Mouse (Mus musculus) CH12.LX (cell line): Measurements from ENCODE around the gene Olfr63. TPM values are rescaled to one million over a fixed set of nuclear protein-coding genes. Genes with fewer than 3 reads are reported as not detected.
"Not testable (repeated sequence)": the region's sequence is repeated elsewhere in the genome, so short reads cannot be mapped to it uniquely, and the experiment has no call there.

ENCODE experiments used
- DNase-seq: peaks from one replicate; pipeline ENCODE4 v3.0.0-alpha.2; 2013; ENCODE audit errors: extremely low read depth
- H3K27ac ChIP-seq: 2 replicates; pipeline ENCODE4 v1.5.1; 2012; ENCODE audit warnings: low read depth, mild to moderate bottlenecking, control low read depth, moderate library complexity; ENCODE audit not compliant: insufficient read depth
- H3K27me3 ChIP-seq: replicated peaks from 2 replicates; pipeline ENCODE3; 2012; ENCODE audit warnings: inconsistent platforms
- H3K36me3 ChIP-seq, 2 experiments: replicated peaks in 1 of 2; 2 replicates each; pipeline versions ENCODE3 to v1.6.1; 2012; ENCODE audit warnings: inconsistent platforms in 1 of 2, low read length in 1 of 2, mild to moderate bottlenecking in 1 of 2, mixed read lengths in 1 of 2, moderate library complexity in 1 of 2; ENCODE audit not compliant: control insufficient read depth in 1 of 2, insufficient read depth in 1 of 2
- H3K4me1 ChIP-seq, 2 experiments: 2 replicates each; pipeline ENCODE4 v1.6.1; 2012; ENCODE audit warnings: inconsistent platforms in 1 of 2, moderate library complexity in 1 of 2; ENCODE audit not compliant: insufficient read depth in 2 of 2, control insufficient read depth in 1 of 2
- H3K4me2 ChIP-seq: 2 replicates; pipeline ENCODE4 v1.6.1; 2012; ENCODE audit warnings: low read depth, mild to moderate bottlenecking, control low read depth; ENCODE audit not compliant: poor library complexity, insufficient read depth, severe bottlenecking
- H3K4me3 ChIP-seq, 3 experiments: fragments of 150-350 bp in 1 of 3; sonication (generic) in 1 of 3; replicated peaks in 1 of 3; 2 replicates each; pipeline versions ENCODE3 to v1.5.1; 2011 to 2012; ENCODE audit warnings: low read depth in 2 of 3, low read length in 2 of 3, mild to moderate bottlenecking in 2 of 3, moderate library complexity in 2 of 3, control low read depth in 1 of 3, improper control_type of control experiment in 1 of 3, inconsistent platforms in 1 of 3, mixed read lengths in 1 of 3; ENCODE audit not compliant: poor library complexity in 1 of 3
- H3K79me2 ChIP-seq: replicated peaks from 2 replicates; pipeline ENCODE4 v1.6.1; 2012; ENCODE audit warnings: mild to moderate bottlenecking, moderate library complexity; ENCODE audit not compliant: control insufficient read depth, poor library complexity, insufficient read depth, severe bottlenecking; ENCODE audit errors: extremely low read depth
- H3K9ac ChIP-seq: 2 replicates; pipeline ENCODE4 v1.6.1; 2012; ENCODE audit warnings: low read depth, mild to moderate bottlenecking, control low read depth, moderate library complexity; ENCODE audit not compliant: insufficient read depth
- H3K9me3 ChIP-seq: replicated peaks from 2 replicates; pipeline ENCODE3; 2012; ENCODE audit warnings: low read length, inconsistent platforms, mixed read lengths
- BHLHE40 ChIP-seq: IDR thresholded peaks from 2 replicates; pipeline ENCODE4 v1.6.1; 2011; ENCODE audit warnings: mild to moderate bottlenecking, low read depth, low read length, improper control_type of control experiment
- E2F4 ChIP-seq: IDR thresholded peaks from 2 replicates; pipeline ENCODE4 v1.6.1; 2011; ENCODE audit warnings: low read depth, low read length, improper control_type of control experiment; ENCODE audit not compliant: insufficient replicate concordance
- ELF1 ChIP-seq: IDR thresholded peaks from 2 replicates; pipeline ENCODE4 v1.6.1; 2014; ENCODE audit warnings: low read depth, mild to moderate bottlenecking, inconsistent platforms, low read length, improper control_type of control experiment
- EP300 ChIP-seq: IDR thresholded peaks from 2 replicates; pipeline ENCODE4 v1.6.1; 2011; ENCODE audit warnings: low read length, improper control_type of control experiment
- ETS1 ChIP-seq: conservative IDR thresholded peaks from 2 replicates; pipeline ENCODE4 v1.6.1; 2012; ENCODE audit warnings: low read depth, mild to moderate bottlenecking, inconsistent platforms, low read length, improper control_type of control experiment, moderate library complexity
- GABPA ChIP-seq: IDR thresholded peaks from 2 replicates; pipeline ENCODE4 v1.6.1; 2012; ENCODE audit warnings: low read depth, low read length, improper control_type of control experiment, inconsistent platforms; ENCODE audit not compliant: insufficient replicate concordance
- IRF4 ChIP-seq: IDR thresholded peaks from 2 replicates; pipeline ENCODE4 v1.6.1; 2014; ENCODE audit warnings: low read depth, mild to moderate bottlenecking, inconsistent platforms, low read length, improper control_type of control experiment
- MEF2A ChIP-seq: IDR thresholded peaks from 2 replicates; pipeline ENCODE4 v1.6.1; 2014; ENCODE audit warnings: low read depth, mild to moderate bottlenecking, inconsistent platforms, low read length, improper control_type of control experiment, borderline replicate concordance
- MXI1 ChIP-seq: IDR thresholded peaks from 2 replicates; pipeline ENCODE4 v1.6.1; 2011; ENCODE audit warnings: mild to moderate bottlenecking, low read depth, low read length, improper control_type of control experiment
- NRF1 ChIP-seq: IDR thresholded peaks from 2 replicates; pipeline ENCODE4 v1.6.1; 2014; ENCODE audit warnings: low read depth, mild to moderate bottlenecking, inconsistent platforms, low read length, improper control_type of control experiment, moderate library complexity
- PAX5 ChIP-seq: IDR thresholded peaks from 2 replicates; pipeline ENCODE4 v1.6.1; 2012; ENCODE audit warnings: low read length, inconsistent platforms, mixed read lengths
- RAD21 ChIP-seq: IDR thresholded peaks from 2 replicates; pipeline ENCODE4 v1.6.1; 2011; ENCODE audit warnings: low read depth, mild to moderate bottlenecking, low read length, improper control_type of control experiment, moderate library complexity
- SIN3A ChIP-seq: IDR thresholded peaks from 2 replicates; pipeline ENCODE4 v1.6.1; 2012; ENCODE audit warnings: low read length, improper control_type of control experiment, inconsistent platforms
- TBP ChIP-seq: conservative IDR thresholded peaks from 2 replicates; pipeline ENCODE4 v1.6.1; 2011; ENCODE audit warnings: low read depth, low read length, improper control_type of control experiment
- UBTF ChIP-seq: IDR thresholded peaks from 2 replicates; pipeline ENCODE4 v1.6.1; 2012; ENCODE audit warnings: low read depth, mild to moderate bottlenecking, inconsistent platforms, low read length, improper control_type of control experiment, moderate library complexity
- USF2 ChIP-seq: conservative IDR thresholded peaks from 2 replicates; pipeline ENCODE4 v1.6.1; 2011; ENCODE audit warnings: low read depth, low read length, improper control_type of control experiment
- ZKSCAN1 ChIP-seq: IDR thresholded peaks from 2 replicates; pipeline ENCODE4 v1.6.1; 2012; ENCODE audit warnings: low read depth, inconsistent platforms, low read length, improper control_type of control experiment, borderline replicate concordance
- ZMIZ1 ChIP-seq: IDR thresholded peaks from 2 replicates; pipeline ENCODE4 v1.6.1; 2012; ENCODE audit warnings: low read depth, mild to moderate bottlenecking, inconsistent platforms, low read length, improper control_type of control experiment
- ZNF384 ChIP-seq: IDR thresholded peaks from 2 replicates; pipeline ENCODE4 v1.6.1; 2012; ENCODE audit warnings: low read depth, low read length, improper control_type of control experiment, inconsistent platforms
- dilution Hi-C: fragments of 300-500 bp; cut with MboI; formaldehyde crosslinking; loops from 2 replicates; pipeline ENCODE4 v1.14.3; 2020; ENCODE audit warnings: low sequenced_read_pairs; ENCODE audit not compliant: extremely low pct_unique_long_range_greater_than_20kb, extremely low pct_ligation_motif_present
- in situ Hi-C: fragments of 300-500 bp; cut with MboI; formaldehyde crosslinking; loops from 3 replicates; pipeline ENCODE4 v1.14.3; 2019; ENCODE audit warnings: low sequenced_read_pairs, low pct_ligation_motif_present, low pct_unique_long_range_greater_than_20kb, mixed read lengths
- polyA plus RNA-seq: library from polyadenylated mRNA; unstranded; fragments of >175 nt; gene quantifications from 2 replicates; pipeline ENCODE4 v1.2.1, GENCODE M21; 2012; ENCODE audit warnings: low read depth; ENCODE audit not compliant: insufficient read length
- total RNA-seq, 2 experiments: library from RNA; depleted of rRNA; stranded (reverse); fragments of 300-350 nt in 1 of 2; fragments of >200 nt in 1 of 2; gene quantifications; 2 replicates each; pipeline ENCODE4 v1.2.3; 2012 to 2014

The Olfr63 gene
- total and polyA plus RNA-seq, 3 experiments, result 0.03 TPM; not detected in 2

GRCm38 (mm10) chr17:33254530-33255318, 9.8 kb upstream of the Olfr63 start, which contains the start of gene Zfp955a:
Zfp955a (minus strand) TSS chr17:33255145.
- H3K79me2 ChIP-seq, H3K36me3 ChIP-seq, H3K27me3 ChIP-seq: not testable (repeated sequence)

GRCm38 (mm10) chr17:33255319-33255657, 9.2 kb upstream of the Olfr63 start:
- H3K9ac ChIP-seq, H3K9me3 ChIP-seq, dilution Hi-C loops, H3K4me2 ChIP-seq, DNase-seq, H3K27me3 ChIP-seq, H3K4me1 ChIP-seq, in situ Hi-C loops, H3K27ac ChIP-seq, H3K4me3 ChIP-seq, H3K36me3 ChIP-seq, H3K79me2 ChIP-seq: not testable (repeated sequence)

More at GRCm38 (mm10) chr17:33254530-33255318, 9.8 kb upstream of the Olfr63 start, which contains the start of gene Zfp955a:
- H3K4me1 ChIP-seq, in situ Hi-C loops, H3K27ac ChIP-seq, DNase-seq, H3K9me3 ChIP-seq, H3K4me2 ChIP-seq, H3K4me3 ChIP-seq, dilution Hi-C loops, H3K9ac ChIP-seq: not testable (repeated sequence)

- Histone ChIP-seq H3K9me3 (no peaks in the 10 kb centered on the region), H3K79me2 (no peaks in the 10 kb centered on the region), H3K9ac (no peak overlapping the region), H3K4me1 (0 out of 4 replicates have a peak, but pooled peaks cover 0 to 3% of the 10 kb centered on the region in 2 experiments), H3K36me3 (no peaks in the 10 kb centered on the region), H3K27me3 (peaks cover 6% of the 10 kb centered on the region), H3K27ac (no peak overlapping the region), H3K4me2 (no peak overlapping the region), H3K4me3 (no peak overlapping the region)
- no peak for DNase-seq
- TF ChIP-seq MEF2A (no peak), ETS1 (no peak), BHLHE40 (no peak), GABPA (no peak), PAX5 (no peak), E2F4 (no peak), NRF1 (no peak), ELF1 (no peak), EP300 (no peak), SIN3A (no peak), ZKSCAN1 (no peak), USF2 (no peak), MXI1 (no peak), RAD21 (no peak), UBTF (no peak), TBP (no peak), ZMIZ1 (no peak), ZNF384 (no peak), IRF4 (no peak)
- dilution Hi-C loops, result no loop called here
- in situ Hi-C loops, result no loop called here
Observed at GRCm38 (mm10) chr17:33268907-33269306, 4.4 kb downstream of the Olfr63 start.
